Mouse (Mus musculus) lung, postnatal 0 days (tissue): ENCODE results near the gene 2900026A02Rik.

Experiments
- CTCF ChIP-seq: IDR thresholded peaks from 2 replicates; pipeline ENCODE4 v1.5.1; 2016; ENCODE audit warnings: antibody characterized with exemption, mild to moderate bottlenecking
- EP300 ChIP-seq: IDR thresholded peaks from 2 replicates; pipeline ENCODE4 v1.6.1; 2016; ENCODE audit warnings: antibody characterized with exemption, mild to moderate bottlenecking, control low read depth

- TF ChIP-seq CTCF = no peak
- TF ChIP-seq EP300 = no peak
Observed at GRCm38 (mm10) chr5:113107709-113108108, 113.3 kb downstream of the 2900026A02Rik start.
